Comparison of ENCODE assay signal across 9 mouse cellular contexts in genomic region chr15:31091916-31092570, GRCm38 (mm10).
DNase-seq lines count a peak whose midpoint lies in the region; ATAC-seq and TF ChIP-seq lines count a peak whose summit lies in the region.
"Had no signal": no experiment of that assay in that cellular context is flagged by ENCODE, and none has a peak within 500 bp of the region (broad histone marks: within the 10 kb centered on the region; RNA-seq: fewer than 3 reads in every experiment).

No protein-coding gene starts in this region.

- 64% methylated on average over 5 of the region's 5 CpGs for WGBS in forebrain, embryonic 14.5 days
- WGBS in forebrain, embryonic 11.5 days: 84% methylated on average over 5 of the region's 5 CpGs

- in situ Hi-C loops in CH12.LX (cut with MboI; ENCODE audit: low pct_ligation_motif_present, low pct_unique_long_range_greater_than_20kb, low sequenced_read_pairs): no loop called here

- H3K27ac ChIP-seq in forebrain, embryonic 14.5 days (ENCODE audit: low read depth, low read length): no peak overlapping the region
- no peak overlapping the region for H3K27ac ChIP-seq in forebrain, embryonic 11.5 days (ENCODE audit: low read depth, low read length)
- H3K27ac ChIP-seq in CH12.LX (ENCODE audit: insufficient read depth, low read depth): no peak overlapping the region
- H3K27ac ChIP-seq in cortical plate, adult 2 months (ENCODE audit: insufficient read depth, low read length): peak overlapping the region; percentile 79
- H3K27ac ChIP-seq: embryonic facial prominence, embryonic 13.5 days had no signal

- no peaks in the 10 kb centered on the region for H3K79me2 ChIP-seq in CH12.LX (replicated peaks; ENCODE audit: control insufficient read depth, extremely low read depth, insufficient read depth, poor library complexity, severe bottlenecking)

- ATAC-seq in forebrain, embryonic 14.5 days: peak; percentile 73; the same call in 1 of the 2 replicates
- no peak for ATAC-seq in forebrain, embryonic 11.5 days (replicated peaks; ENCODE audit: low FRiP score)
- ATAC-seq in megakaryocyte-erythroid progenitor cell, adult 5-6 weeks (replicated peaks; ENCODE audit: low FRiP score, low TSS enrichment, poor library complexity, severe bottlenecking): no peak

- TF ChIP-seq EP300 in CH12.LX (IDR thresholded peaks at IDR 0.05; ENCODE audit: low read length): no peak

- no peaks in the 10 kb centered on the region for H3K27me3 ChIP-seq in forebrain, embryonic 14.5 days (replicated peaks; ENCODE audit: control insufficient read depth, insufficient read depth, low read length)
- no peaks in the 10 kb centered on the region for H3K27me3 ChIP-seq in forebrain, embryonic 11.5 days (ENCODE audit: control insufficient read depth, insufficient read depth, low read length)
- no peaks in the 10 kb centered on the region for H3K27me3 ChIP-seq in CH12.LX (replicated peaks)
- H3K27me3 ChIP-seq: embryonic facial prominence, embryonic 13.5 days had no signal

- TF ChIP-seq RAD21 in CH12.LX (IDR thresholded peaks at IDR 0.05; ENCODE audit: low read depth, low read length): no peak

- DNase-seq in forebrain, embryonic 14.5 days (ENCODE audit: low spot score): peak; percentile 87
- DNase-seq in forebrain, embryonic 11.5 days (ENCODE audit: low spot score): no peak
- peak; percentile 42 for DNase-seq in CH12.LX (ENCODE audit: extremely low read depth)
- DNase-seq in layer of hippocampus, postnatal 36 days: peak; percentile 56 to 62
- peak; percentile 51 for DNase-seq in testis, postnatal 14 days (ENCODE audit: low spot score)
- no peak for DNase-seq in kidney, adult 8-10 months

- no peak overlapping the region for H3K4me3 ChIP-seq in forebrain, embryonic 14.5 days (ENCODE audit: low read depth, low read length)
- no peak overlapping the region for H3K4me3 ChIP-seq in forebrain, embryonic 11.5 days (ENCODE audit: low read depth, low read length)
- H3K4me3 ChIP-seq in CH12.LX (replicated peaks in 1 of 3; ENCODE audit: low read depth in 2 of 3, low read length in 2 of 3, poor library complexity in 1 of 3): no peak overlapping the region
- no peak overlapping the region for H3K4me3 ChIP-seq in cortical plate, adult 2 months (ENCODE audit: insufficient read depth, low read length)
- H3K4me3 ChIP-seq: embryonic facial prominence, embryonic 13.5 days had no signal

- no peak for TF ChIP-seq CTCF in CH12.LX (conservative IDR thresholded peaks at IDR 0.05 in 1 of 2, IDR thresholded peaks at IDR 0.05 in 1 of 2; ENCODE audit: low read depth in 2 of 2, low read length in 2 of 2)
- no peak for TF ChIP-seq CTCF in cortical plate, adult 2 months (IDR thresholded peaks at IDR 0.05; ENCODE audit: extremely low read depth, insufficient read depth, low read length)

- H3K9ac ChIP-seq in forebrain, embryonic 14.5 days (ENCODE audit: low read length): no peak overlapping the region
- H3K9ac ChIP-seq in forebrain, embryonic 11.5 days (ENCODE audit: low read length): no peak overlapping the region
- no peak overlapping the region for H3K9ac ChIP-seq in CH12.LX (ENCODE audit: insufficient read depth, low read depth)
- H3K9ac ChIP-seq: embryonic facial prominence, embryonic 13.5 days had no signal

- H3K4me2 ChIP-seq in forebrain, embryonic 14.5 days (ENCODE audit: low read length): no peak overlapping the region
- H3K4me2 ChIP-seq in forebrain, embryonic 11.5 days (ENCODE audit: low read depth, low read length, severe bottlenecking): no peak overlapping the region
- H3K4me2 ChIP-seq in CH12.LX (ENCODE audit: insufficient read depth, low read depth, poor library complexity, severe bottlenecking): no peak overlapping the region
- H3K4me2 ChIP-seq: embryonic facial prominence, embryonic 13.5 days had no signal

- no peaks in the 10 kb centered on the region for H3K36me3 ChIP-seq in forebrain, embryonic 14.5 days (ENCODE audit: control insufficient read depth, insufficient read depth, low read length)
- H3K36me3 ChIP-seq in forebrain, embryonic 11.5 days (ENCODE audit: control insufficient read depth, insufficient read depth, low read length): no peaks in the 10 kb centered on the region
- H3K36me3 ChIP-seq in CH12.LX (replicated peaks in 1 of 2; ENCODE audit: control insufficient read depth in 1 of 2, insufficient read depth in 1 of 2, low read length in 1 of 2): no peaks in the 10 kb centered on the region
- H3K36me3 ChIP-seq: embryonic facial prominence, embryonic 13.5 days had no signal

- H3K9me3 ChIP-seq in forebrain, embryonic 14.5 days (replicated peaks; ENCODE audit: control insufficient read depth, low read length): no peaks in the 10 kb centered on the region
- H3K9me3 ChIP-seq in forebrain, embryonic 11.5 days (ENCODE audit: control insufficient read depth, low read length): no peaks in the 10 kb centered on the region
- no peaks in the 10 kb centered on the region for H3K9me3 ChIP-seq in CH12.LX (replicated peaks; ENCODE audit: low read length)
- H3K9me3 ChIP-seq: embryonic facial prominence, embryonic 13.5 days had no signal

- TF ChIP-seq POLR2A in CH12.LX (IDR thresholded peaks at IDR 0.05; ENCODE audit: low read depth, low read length): no peak
- no peak for TF ChIP-seq POLR2A in cortical plate, adult 2 months (IDR thresholded peaks at IDR 0.05; ENCODE audit: extremely low read depth, insufficient read depth, low read length)

- dilution Hi-C loops in CH12.LX (cut with MboI; ENCODE audit: extremely low pct_ligation_motif_present, extremely low pct_unique_long_range_greater_than_20kb, low sequenced_read_pairs): no loop called here

- no peaks in the 10 kb centered on the region for H3K4me1 ChIP-seq in forebrain, embryonic 14.5 days (ENCODE audit: control insufficient read depth, insufficient read depth, low read length)
- no peaks in the 10 kb centered on the region for H3K4me1 ChIP-seq in forebrain, embryonic 11.5 days (replicated peaks; ENCODE audit: control insufficient read depth, insufficient read depth, low read length)
- peaks cover 0 to 14% of the 10 kb centered on the region in 2 experiments; a peak in 2 of 4 replicates for H3K4me1 ChIP-seq in CH12.LX (ENCODE audit: control insufficient read depth in 1 of 2, insufficient read depth in 2 of 2)
- peaks cover 7% of the 10 kb centered on the region for H3K4me1 ChIP-seq in cortical plate, adult 2 months (ENCODE audit: control insufficient read depth, insufficient read depth, low read length)
- H3K4me1 ChIP-seq: embryonic facial prominence, embryonic 13.5 days had no signal

TF ChIP-seq in CH12.LX, 34 proteins besides CTCF, POLR2A, EP300 and RAD21:
- TF ChIP-seq MEF2A (IDR thresholded peaks at IDR 0.05; ENCODE audit: borderline replicate concordance, low read depth, low read length) (peak; percentile 61; the same call in 1 of the 2 replicates), ZMIZ1 (IDR thresholded peaks at IDR 0.05; ENCODE audit: low read depth, low read length) (no peak), IRF4 (IDR thresholded peaks at IDR 0.05; ENCODE audit: low read depth, low read length) (no peak), JUND (conservative IDR thresholded peaks at IDR 0.05; ENCODE audit: low read depth, low read length) (no peak)
TF ChIP-seq in CH12.LX: peak in this region for 1.

Comparison
In these comparisons a context has a peak if more than half of its experiments do, and no peak if none do; other contexts are left out.
1. DNase-seq: peak in forebrain, embryonic 14.5 days (single experiment), CH12.LX (single experiment), layer of hippocampus, postnatal 36 days (2 of 2) and testis, postnatal 14 days (single experiment); none in forebrain, embryonic 11.5 days (single experiment) and kidney, adult 8-10 months (0 of 2).